In genomic region chr2:25193330-25193770, GRCm38 (mm10) we compare ENCODE assay signal across 1 mouse cellular context.
TF ChIP-seq lines count a peak whose summit lies in the region.

No protein-coding gene starts in this region.

TF ChIP-seq in C2C12, 6 proteins besides CTCF, POLR2A, EP300 and RAD21:
- TF ChIP-seq USF1 (IDR thresholded peaks at IDR 0.05; ENCODE audit: low read depth): no peak
- TF ChIP-seq MYOG (IDR thresholded peaks at IDR 0.05; ENCODE audit: control insufficient read depth, extremely low read depth, insufficient read length): no peak
- no peak for TF ChIP-seq CEBPB (IDR thresholded peaks at IDR 0.05; ENCODE audit: low read depth)
- no peak for TF ChIP-seq MYOD1 (IDR thresholded peaks at IDR 0.05; ENCODE audit: control insufficient read depth, insufficient read length, low read depth)
- TF ChIP-seq FOSL1 (IDR thresholded peaks at IDR 0.05; ENCODE audit: insufficient read depth, low read length, poor library complexity, severe bottlenecking): no peak
- TF ChIP-seq MAX (IDR thresholded peaks at IDR 0.05): no peak
